Mouse (Mus musculus): ENCODE results near the gene Stx16. TPM values are rescaled to one million over a fixed set of nuclear protein-coding genes. Genes with fewer than 3 reads are reported as not detected.

Gene Stx16
- polyA plus RNA-seq, 1 experiment from 2014 or later: 7.8 TPM

GRCm38 (mm10) chr2:174061219-174061618 is 14.9 kb upstream of the Stx16 start:
- WGBS: 38% methylated on average over 2 of the region's 2 CpGs
- Histone ChIP-seq H3K4me1 (peaks cover 12% of the 10 kb centered on the region), H3K27ac (replicated peaks) (peak overlapping the region; percentile 46), H3K27me3 (ENCODE audit: low read depth, poor library complexity, severe bottlenecking) (no peaks in the 10 kb centered on the region), H3K4me3 (no peak overlapping the region), H3K9me3 (replicated peaks) (0 out of 2 replicates have a peak, but pooled peaks cover 4% of the 10 kb centered on the region), H3K36me3 (no peaks in the 10 kb centered on the region)
- no peak for DNase-seq (ENCODE audit: low spot score)

- H3K27ac ChIP-seq (replicated peaks): no peak overlapping the region; the same call in 1 of the 2 replicates
Measured at GRCm38 (mm10) chr2:174063074-174063473, 13.0 kb upstream of the Stx16 start.

GRCm38 (mm10) chr2:174063527-174064211 is 12.4 kb upstream of the Stx16 start:
- Histone ChIP-seq H3K36me3 (no peaks in the 10 kb centered on the region), H3K4me1 (peaks cover 12% of the 10 kb centered on the region), H3K27me3 (ENCODE audit: low read depth, poor library complexity, severe bottlenecking) (no peaks in the 10 kb centered on the region), H3K27ac (replicated peaks) (no peak overlapping the region; the same call in 1 of the 2 replicates), H3K9me3 (replicated peaks) (no peaks in the 10 kb centered on the region), H3K4me3 (no peak overlapping the region)
- WGBS: 87% methylated on average over 9 of the region's 9 CpGs
- DNase-seq (ENCODE audit: low spot score): no peak

More at GRCm38 (mm10) chr2:174063074-174063473, 13.0 kb upstream of the Stx16 start:
- Histone ChIP-seq H3K4me3 (no peak overlapping the region), H3K36me3 (no peaks in the 10 kb centered on the region), H3K27me3 (ENCODE audit: low read depth, poor library complexity, severe bottlenecking) (no peaks in the 10 kb centered on the region), H3K9me3 (replicated peaks) (no peaks in the 10 kb centered on the region), H3K4me1 (peaks cover 12% of the 10 kb centered on the region)
- DNase-seq (ENCODE audit: low spot score): no peak
- WGBS: 74% methylated on average over 6 of the region's 6 CpGs

- Histone ChIP-seq H3K4me3 (no peak overlapping the region), H3K27ac (replicated peaks) (no peak overlapping the region), H3K4me1 (peaks cover 11% of the 10 kb centered on the region), H3K9me3 (replicated peaks) (no peaks in the 10 kb centered on the region), H3K36me3 (no peaks in the 10 kb centered on the region), H3K27me3 (ENCODE audit: low read depth, poor library complexity, severe bottlenecking) (no peaks in the 10 kb centered on the region)
- no peak for DNase-seq (ENCODE audit: low spot score)
- WGBS: 88% methylated on average over 6 of the region's 6 CpGs
Measured at GRCm38 (mm10) chr2:174067793-174068419, 8.2 kb upstream of the Stx16 start.

DNA sequence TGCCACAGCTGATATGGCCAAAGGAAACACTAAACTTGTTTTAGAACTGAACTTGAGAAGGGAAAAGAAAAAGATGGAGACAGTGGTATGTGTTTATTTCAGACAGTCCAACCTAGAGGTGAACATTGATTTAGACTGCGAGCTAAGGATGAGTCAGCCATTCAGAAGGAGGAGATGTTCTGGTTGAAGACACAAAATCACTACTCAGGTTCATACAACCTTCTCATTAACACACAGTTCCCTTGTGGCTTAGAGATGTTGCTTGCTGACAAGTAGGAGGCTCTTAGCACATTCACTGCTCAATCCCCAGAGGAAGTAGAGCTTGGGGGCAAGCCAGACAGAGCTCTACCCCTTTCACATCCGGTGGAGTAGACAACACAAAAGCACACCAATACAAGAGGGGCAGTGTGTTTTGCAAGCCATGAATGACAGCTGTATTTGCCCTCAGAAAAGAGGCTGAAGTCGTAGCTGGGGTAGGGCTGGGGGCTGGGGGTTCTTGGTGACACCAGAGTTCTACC is 6.5 kb upstream of the Stx16 start:
- Histone ChIP-seq H3K27me3 (ENCODE audit: low read depth, poor library complexity, severe bottlenecking) (no peaks in the 10 kb centered on the region), H3K27ac (replicated peaks) (no peak overlapping the region), H3K9me3 (replicated peaks) (no peaks in the 10 kb centered on the region), H3K36me3 (no peaks in the 10 kb centered on the region), H3K4me1 (peaks cover 26% of the 10 kb centered on the region), H3K4me3 (no peak overlapping the region)
- DNase-seq (ENCODE audit: low spot score): no peak
- 78% methylated on average over 3 of the region's 3 CpGs for WGBS

GRCm38 (mm10) chr2:174071406-174071805 is 4.7 kb upstream of the Stx16 start:
- Histone ChIP-seq H3K27ac (replicated peaks) (no peak overlapping the region), H3K9me3 (replicated peaks) (no peaks in the 10 kb centered on the region), H3K4me1 (peaks cover 42% of the 10 kb centered on the region), H3K36me3 (no peaks in the 10 kb centered on the region), H3K4me3 (no peak overlapping the region), H3K27me3 (ENCODE audit: low read depth, poor library complexity, severe bottlenecking) (no peaks in the 10 kb centered on the region)
- 88% methylated on average over 5 of the region's 5 CpGs for WGBS
- no peak for DNase-seq (ENCODE audit: low spot score)

GRCm38 (mm10) chr2:174073156-174073790 is 2.8 kb upstream of the Stx16 start:
- DNase-seq (ENCODE audit: low spot score): no peak
- peaks cover 57% of the 10 kb centered on the region for H3K4me1 ChIP-seq
- H3K36me3 ChIP-seq: no peaks in the 10 kb centered on the region
- no peaks in the 10 kb centered on the region for H3K27me3 ChIP-seq (ENCODE audit: low read depth, poor library complexity, severe bottlenecking)
- no peak overlapping the region for H3K4me3 ChIP-seq
- 78% methylated on average over 5 of the region's 5 CpGs for WGBS
- H3K9me3 ChIP-seq (replicated peaks): no peaks in the 10 kb centered on the region
- H3K27ac ChIP-seq (replicated peaks): peak overlapping the region; percentile 87; the same call in 1 of the 2 replicates

DNA sequence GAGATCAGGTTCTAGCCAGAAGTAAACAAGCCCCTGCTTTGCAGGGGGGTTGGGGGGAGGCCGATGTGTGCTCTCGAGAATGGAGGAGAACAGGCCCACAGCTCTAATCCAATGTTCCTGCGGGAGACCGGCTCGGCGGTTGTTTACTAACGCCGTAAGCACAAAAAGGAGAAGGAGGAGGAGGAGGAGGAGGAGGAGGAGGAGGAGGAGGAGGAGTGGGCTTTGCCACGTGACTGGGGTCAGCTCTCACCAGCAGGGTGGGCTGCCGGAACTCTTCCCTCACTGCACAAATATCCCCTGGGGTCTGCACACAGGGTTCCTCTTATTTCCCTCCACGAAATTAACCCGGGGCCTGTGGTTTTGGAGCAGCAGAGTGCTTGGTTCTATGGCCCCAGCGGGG is 1.5 kb upstream of the Stx16 start:
- no peaks in the 10 kb centered on the region for H3K36me3 ChIP-seq
- no peaks in the 10 kb centered on the region for H3K9me3 ChIP-seq (replicated peaks)
- H3K27me3 ChIP-seq (ENCODE audit: low read depth, poor library complexity, severe bottlenecking): no peaks in the 10 kb centered on the region
- H3K4me3 ChIP-seq: peak overlapping the region; percentile 78
- H3K27ac ChIP-seq (replicated peaks): peak overlapping the region; percentile 87
- peaks cover 63% of the 10 kb centered on the region for H3K4me1 ChIP-seq
- 0% methylated on average over 13 of the region's 13 CpGs for WGBS
- peak; percentile 77 for DNase-seq (ENCODE audit: low spot score)

DNA sequence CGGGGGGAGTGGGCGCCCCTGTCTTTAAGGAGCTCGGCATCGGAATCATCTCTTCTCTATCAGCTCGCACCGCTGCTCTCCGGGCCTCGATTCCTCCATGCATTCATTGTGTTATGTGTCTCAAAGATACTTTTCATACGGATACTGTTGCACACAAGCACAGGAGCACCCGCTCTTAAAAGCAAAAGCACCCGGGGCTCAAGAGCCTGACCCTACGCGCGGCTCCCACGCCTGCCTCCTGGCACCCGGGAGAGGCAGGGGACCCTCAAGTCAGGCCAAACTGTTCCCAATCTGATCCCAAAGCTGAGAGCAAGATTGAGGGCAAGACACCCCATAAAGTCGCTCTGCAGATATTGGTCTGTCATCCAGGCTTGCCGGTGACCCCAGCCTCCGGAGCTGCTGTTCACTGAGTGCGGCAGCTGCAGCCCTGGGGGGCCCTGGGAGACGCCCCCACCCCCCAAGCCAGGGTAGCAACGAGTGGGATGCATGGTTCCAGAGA is 987 bp upstream of the Stx16 start:
- Histone ChIP-seq H3K27me3 (ENCODE audit: low read depth, poor library complexity, severe bottlenecking) (no peaks in the 10 kb centered on the region), H3K27ac (replicated peaks) (peak overlapping the region; percentile 87), H3K4me3 (peak overlapping the region; percentile 78), H3K36me3 (no peaks in the 10 kb centered on the region), H3K4me1 (peaks cover 63% of the 10 kb centered on the region), H3K9me3 (replicated peaks) (no peaks in the 10 kb centered on the region)
- 1% methylated on average over 22 of the region's 22 CpGs for WGBS
- DNase-seq (ENCODE audit: low spot score): peak; percentile 36

GRCm38 (mm10) chr2:174076433-174076824 is 321 bp downstream of the Stx16 start:
- peak overlapping the region; percentile 87 for H3K27ac ChIP-seq (replicated peaks)
- DNase-seq (ENCODE audit: low spot score): no peak
- under 1% methylated on average over 22 of the region's 22 CpGs for WGBS
- no peaks in the 10 kb centered on the region for H3K9me3 ChIP-seq (replicated peaks)
- no peaks in the 10 kb centered on the region for H3K27me3 ChIP-seq (ENCODE audit: low read depth, poor library complexity, severe bottlenecking)
- H3K36me3 ChIP-seq: no peaks in the 10 kb centered on the region
- peak overlapping the region; percentile 78 for H3K4me3 ChIP-seq
- peaks cover 71% of the 10 kb centered on the region for H3K4me1 ChIP-seq

GRCm38 (mm10) chr2:174077004-174077695 is 1.0 kb downstream of the Stx16 start:
- no peaks in the 10 kb centered on the region for H3K9me3 ChIP-seq (replicated peaks)
- peak overlapping the region; percentile 87 for H3K27ac ChIP-seq (replicated peaks)
- WGBS: under 1% methylated on average over 19 of the region's 19 CpGs
- DNase-seq (ENCODE audit: low spot score): peak; percentile 55
- no peaks in the 10 kb centered on the region for H3K27me3 ChIP-seq (ENCODE audit: low read depth, poor library complexity, severe bottlenecking)
- H3K36me3 ChIP-seq: no peaks in the 10 kb centered on the region
- H3K4me1 ChIP-seq: peaks cover 68% of the 10 kb centered on the region
- peak overlapping the region; percentile 78 for H3K4me3 ChIP-seq

DNA sequence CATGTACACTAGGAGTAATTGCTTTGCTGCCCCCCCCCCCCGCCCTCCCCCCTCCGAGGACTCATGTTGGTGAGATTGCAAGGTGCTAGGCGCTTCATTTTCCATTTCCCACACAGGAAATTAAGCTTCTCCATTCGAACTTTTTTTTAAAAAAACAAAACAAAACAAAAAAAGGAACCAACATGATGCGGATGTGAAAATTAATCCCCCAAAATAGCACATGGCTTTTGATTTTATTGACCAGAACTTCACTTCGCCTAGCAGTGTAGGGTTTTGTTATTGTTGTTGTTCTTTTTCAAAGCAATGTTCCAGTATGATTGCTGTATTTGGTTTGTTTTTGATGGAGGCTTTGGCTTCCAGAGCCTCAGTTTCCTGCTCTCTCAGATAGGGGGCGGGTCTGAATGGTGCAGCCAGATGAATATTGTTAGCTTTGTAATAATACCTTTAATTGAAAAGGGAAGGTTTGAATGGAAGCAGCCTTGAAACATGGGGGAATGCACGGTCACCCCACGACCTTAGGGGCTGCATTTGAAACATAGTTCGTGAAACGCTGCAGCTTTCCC is 1.7 kb downstream of the Stx16 start:
- Histone ChIP-seq H3K4me3 (peak overlapping the region; percentile 78), H3K4me1 (peaks cover 62% of the 10 kb centered on the region), H3K9me3 (replicated peaks) (no peaks in the 10 kb centered on the region), H3K27ac (replicated peaks) (peak overlapping the region; percentile 87), H3K27me3 (ENCODE audit: low read depth, poor library complexity, severe bottlenecking) (no peaks in the 10 kb centered on the region), H3K36me3 (no peaks in the 10 kb centered on the region)
- no peak for DNase-seq (ENCODE audit: low spot score)
- WGBS: 10% methylated on average over 11 of the region's 11 CpGs
